Mouse (Mus musculus) liver, adult 2 months (tissue): ENCODE results near the gene Btn2a2. TPM values are rescaled to one million over a fixed set of nuclear protein-coding genes. Genes with fewer than 3 reads are reported as not detected.

Experiments
- DNase-seq: peaks from one replicate; pipeline ENCODE4 v3.0.0-alpha.2; 2011; ENCODE audit warnings: low read depth, low spot score; ENCODE audit errors: extremely low read depth
- H3K27ac ChIP-seq: fragments of 200-500 bp; replicated peaks from 2 replicates; pipeline ENCODE4 v1.5.1; 2012; ENCODE audit warnings: low read depth, mild to moderate bottlenecking, control low read depth, inconsistent platforms, low read length; ENCODE audit not compliant: insufficient read depth
- H3K27me3 ChIP-seq: fragments of 200-500 bp; 2 replicates; pipeline ENCODE4 v1.6.1; 2012; ENCODE audit warnings: mild to moderate bottlenecking, moderate library complexity, low read length, inconsistent platforms; ENCODE audit not compliant: control insufficient read depth, insufficient read depth
- H3K36me3 ChIP-seq: fragments of 200-500 bp; 2 replicates; pipeline ENCODE4 v1.6.1; 2012; ENCODE audit warnings: low read length, inconsistent platforms; ENCODE audit not compliant: control insufficient read depth, insufficient read depth
- H3K4me1 ChIP-seq: fragments of 200-500 bp; 2 replicates; pipeline ENCODE4 v1.6.1; 2011; ENCODE audit warnings: low read length; ENCODE audit not compliant: control insufficient read depth, insufficient read depth
- H3K4me3 ChIP-seq: fragments of 200-500 bp; 2 replicates; pipeline ENCODE4 v1.5.1; 2011; ENCODE audit warnings: low read depth, mild to moderate bottlenecking, control low read depth, low read length, moderate library complexity; ENCODE audit not compliant: insufficient read depth
- H3K79me2 ChIP-seq: fragments of 200-500 bp; 2 replicates; pipeline ENCODE4 v1.6.1; 2012; ENCODE audit warnings: inconsistent platforms, mild to moderate bottlenecking, low read length, moderate library complexity; ENCODE audit not compliant: control insufficient read depth, insufficient read depth
- H3K9ac ChIP-seq: fragments of 200-500 bp; 2 replicates; pipeline ENCODE4 v1.6.1; 2012; ENCODE audit warnings: low read depth, mild to moderate bottlenecking, control low read depth, inconsistent platforms, low read length
- CTCF ChIP-seq: fragments of 200-500 bp; IDR thresholded peaks from 2 replicates; pipeline ENCODE4 v1.5.1; 2011; ENCODE audit warnings: low read depth, low read length, control low read depth
- POLR2A ChIP-seq: fragments of 200-500 bp; IDR thresholded peaks from 2 replicates; pipeline ENCODE4 v1.6.1; 2011; ENCODE audit warnings: low read length, control low read depth; ENCODE audit not compliant: insufficient read depth; ENCODE audit errors: extremely low read depth
- WGBS: fragments of 180-500 bp; shearing (Covaris S2); methylation state at CpG from one replicate; pipeline ENCODE4 v1.1.7; 2018; 5-methylcytosine and 5-hydroxymethylcytosine counted together
- polyA plus RNA-seq: library from polyadenylated mRNA; depleted of rRNA; stranded (reverse); fragments of >200 nt; gene quantifications from 2 replicates; pipeline ENCODE4 v1.2.3, GENCODE M21; 2012
- total RNA-seq: library from RNA; depleted of rRNA; stranded (reverse); fragments of >200 nt; gene quantifications from 2 replicates; pipeline ENCODE4 v1.2.3, GENCODE M21; 2014

Gene Btn2a2
- total and polyA plus RNA-seq, 2 experiments = not detected

- 1% methylated on average over 11 of the region's 11 CpGs for WGBS
- H3K9ac ChIP-seq = no peak overlapping the region
- DNase-seq = peak; percentile 51
- no peaks in the 10 kb centered on the region for H3K79me2 ChIP-seq
- H3K4me1 ChIP-seq = peaks cover 6% of the 10 kb centered on the region
- peak overlapping the region; percentile 20; the same call in 1 of the 2 replicates for H3K4me3 ChIP-seq
- no peaks in the 10 kb centered on the region for H3K36me3 ChIP-seq
- TF ChIP-seq CTCF (no peak), POLR2A (no peak)
- no peak overlapping the region for H3K27ac ChIP-seq
- H3K27me3 ChIP-seq = no peaks in the 10 kb centered on the region
Observed at GRCm38 (mm10) chr13:23436231-23436661, 52.4 kb downstream of the Btn2a2 start.

DNA sequence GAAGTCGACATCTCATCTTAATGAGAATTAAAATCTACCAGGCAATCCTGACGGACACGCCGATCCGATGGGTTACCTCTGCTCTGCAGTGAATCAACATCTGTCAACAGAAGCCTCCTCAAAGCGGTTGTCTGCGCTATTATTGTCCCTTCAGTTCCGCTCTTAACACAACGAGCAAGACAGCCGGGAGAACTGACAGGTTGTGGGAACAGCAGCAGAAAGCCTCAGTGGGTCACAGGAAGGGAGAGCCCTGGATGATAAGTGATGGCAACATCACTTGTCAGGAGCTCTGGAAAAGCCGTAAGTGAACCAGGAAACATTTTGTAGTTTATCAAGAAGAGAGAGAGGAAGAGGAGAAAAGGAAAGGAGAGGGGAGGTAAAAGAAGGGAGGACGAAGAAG lies 53.0 kb downstream of the Btn2a2 start:
- Histone ChIP-seq H3K4me1 (peaks cover 6% of the 10 kb centered on the region), H3K27ac (no peak overlapping the region), H3K4me3 (0 out of 2 replicates have a peak overlapping the region, but pooled peaks have one; percentile 4), H3K27me3 (no peaks in the 10 kb centered on the region), H3K9ac (no peak overlapping the region), H3K79me2 (no peaks in the 10 kb centered on the region), H3K36me3 (no peaks in the 10 kb centered on the region)
- WGBS = 9% methylated on average over 12 of the region's 12 CpGs
- no peak for TF ChIP-seq POLR2A
- no peak for TF ChIP-seq CTCF
- peak; percentile 14 for DNase-seq

GRCm38 (mm10) chr13:23435241-23435640 lies 53.4 kb downstream of the Btn2a2 start:
- Histone ChIP-seq H3K4me1 (peaks cover 6% of the 10 kb centered on the region), H3K4me3 (no peak overlapping the region), H3K9ac (no peak overlapping the region), H3K36me3 (no peaks in the 10 kb centered on the region), H3K27ac (no peak overlapping the region), H3K79me2 (no peaks in the 10 kb centered on the region), H3K27me3 (no peaks in the 10 kb centered on the region)
- 55% methylated on average over 4 of the region's 4 CpGs for WGBS
- no peak for TF ChIP-seq CTCF
- no peak for TF ChIP-seq POLR2A
- no peak for DNase-seq

DNA sequence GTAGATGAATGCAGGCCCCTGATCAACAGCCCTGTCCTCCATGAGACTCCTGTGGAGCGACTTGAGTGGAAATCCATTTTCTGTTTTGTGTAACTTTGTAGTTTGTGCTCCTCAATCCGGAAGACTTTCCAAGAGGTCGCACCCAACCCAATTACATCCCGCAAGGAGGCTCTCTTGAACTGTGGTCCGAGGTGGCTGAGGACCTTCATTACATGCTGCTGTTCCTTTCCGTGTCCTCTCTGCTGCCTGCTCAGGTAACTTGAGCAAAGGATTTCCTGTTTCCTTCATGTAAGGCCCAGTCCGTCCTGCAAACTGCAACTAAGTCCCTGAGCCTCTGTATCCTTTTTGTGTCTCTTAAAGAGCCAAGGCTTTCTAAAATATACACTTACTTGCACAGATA lies 54.2 kb downstream of the Btn2a2 start:
- Histone ChIP-seq H3K4me3 (no peak overlapping the region), H3K27ac (no peak overlapping the region), H3K27me3 (no peaks in the 10 kb centered on the region), H3K36me3 (no peaks in the 10 kb centered on the region), H3K9ac (no peak overlapping the region), H3K79me2 (no peaks in the 10 kb centered on the region), H3K4me1 (peaks cover 6% of the 10 kb centered on the region)
- DNase-seq = no peak
- WGBS = 80% methylated on average over 7 of the region's 7 CpGs
- no peak for TF ChIP-seq POLR2A
- no peak for TF ChIP-seq CTCF

DNA sequence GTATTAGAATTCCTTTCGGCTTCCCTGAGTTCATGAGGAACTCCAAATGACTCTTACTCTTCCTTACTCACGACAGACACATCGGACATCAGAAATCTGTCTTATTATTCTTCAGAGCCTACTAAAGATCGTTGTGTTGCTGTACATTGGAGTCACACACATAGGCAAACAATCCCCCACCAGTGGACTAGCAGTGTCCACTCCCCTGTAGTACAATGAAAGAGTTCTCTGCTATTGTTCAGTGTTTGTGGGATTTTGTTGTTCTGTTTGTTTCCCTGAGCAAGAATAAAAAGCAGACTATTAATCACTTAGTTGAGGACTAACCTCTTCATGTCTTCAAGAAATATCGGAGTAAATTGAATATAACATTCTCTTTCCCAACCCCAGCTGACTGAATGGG lies 54.9 kb downstream of the Btn2a2 start:
- Histone ChIP-seq H3K9ac (no peak overlapping the region), H3K79me2 (no peaks in the 10 kb centered on the region), H3K4me3 (no peak overlapping the region), H3K4me1 (peaks cover 6% of the 10 kb centered on the region), H3K27ac (no peak overlapping the region), H3K27me3 (no peaks in the 10 kb centered on the region), H3K36me3 (no peaks in the 10 kb centered on the region)
- TF ChIP-seq POLR2A (no peak), CTCF (no peak)
- 67% methylated on average over 5 of the region's 5 CpGs for WGBS
- DNase-seq = no peak

- H3K79me2 ChIP-seq = no peaks in the 10 kb centered on the region
- 12% methylated on average over 5 of the region's 5 CpGs for WGBS
- H3K27me3 ChIP-seq = no peaks in the 10 kb centered on the region
- TF ChIP-seq CTCF = no peak
- no peak for TF ChIP-seq POLR2A
- H3K27ac ChIP-seq = no peak overlapping the region
- H3K9ac ChIP-seq = no peak overlapping the region
- H3K36me3 ChIP-seq = no peaks in the 10 kb centered on the region
- DNase-seq = no peak
- peak overlapping the region; percentile 27; the same call in 1 of the 2 replicates for H3K4me3 ChIP-seq
- peaks cover 6% of the 10 kb centered on the region for H3K4me1 ChIP-seq
Observed at GRCm38 (mm10) chr13:23433206-23433605, 55.5 kb downstream of the Btn2a2 start.
